9 mouse cellular contexts compared by ENCODE assay signal in genomic region chr3:141466727-141467335, GRCm38 (mm10). TPM values are rescaled to one million over a fixed set of nuclear protein-coding genes. Genes with fewer than 3 reads are reported as not detected.
DNase-seq lines count a peak whose midpoint lies in the region; ATAC-seq lines count a peak whose summit lies in the region.
"Had no signal": no experiment of that assay in that cellular context is flagged by ENCODE, and none has a peak within 500 bp of the region (broad histone marks: within the 10 kb centered on the region; RNA-seq: fewer than 3 reads in every experiment).

No protein-coding gene starts in this region.

- 6% methylated on average over 3 of the region's 3 CpGs for WGBS in limb, embryonic 13.5 days

- peak overlapping the region; percentile 74 for H3K4me3 ChIP-seq in limb, embryonic 13.5 days

- H3K27me3 ChIP-seq in limb, embryonic 13.5 days = peaks cover 17% of the 10 kb centered on the region

- peak overlapping the region; percentile 74 for H3K4me2 ChIP-seq in limb, embryonic 13.5 days (replicated peaks)

- H3K27ac ChIP-seq in limb, embryonic 13.5 days = peak overlapping the region; percentile 77

- H3K36me3 ChIP-seq in limb, embryonic 13.5 days = no peaks in the 10 kb centered on the region

- H3K9me3 ChIP-seq in limb, embryonic 13.5 days = no peaks in the 10 kb centered on the region

- peak overlapping the region; percentile 86 for H3K9ac ChIP-seq in limb, embryonic 13.5 days

- ATAC-seq in limb, embryonic 13.5 days (ENCODE audit: low FRiP score, low read depth) = no peak
- ATAC-seq in inflammation-experienced regulatory T-cells, adult 6 months = no peak

- peaks cover 43% of the 10 kb centered on the region for H3K4me1 ChIP-seq in limb, embryonic 13.5 days

- DNase-seq in cerebellum, adult 8-10 months = peak; percentile 40
- no peak for DNase-seq in cerebellum, adult 9-11 months
- DNase-seq in right cerebral cortex, postnatal 10 days (ENCODE audit: low spot score in 2 of 2) = peak; percentile 27 to 28
- DNase-seq in right cerebral cortex, postnatal 4 days = no peak
- peak; percentile 37 for DNase-seq in yolk sac, embryonic 10.5 days (ENCODE audit: low spot score)
- DNase-seq in spleen, adult 12 weeks (ENCODE audit: low spot score) = no peak

RNA-seq across cellular contexts. Expression of gene Unc5c, which starts 1.8 kb away (rescaled TPM):
- polyA plus RNA-seq in limb, embryonic 13.5 days (2015; fragmentation: Nextera tagmentation; extraction: Ambion mirVana) = 31.5 and 31.6 TPM in 2 replicates
- polyA plus RNA-seq in inflammation-experienced regulatory T-cells, adult 6 months (2017; shearing (Covaris generic)) = not detected
- polyA plus RNA-seq: liver, adult 2 months had no signal

Comparison
In these comparisons a context has a peak if more than half of its experiments do, and no peak if none do; other contexts are left out.
1. DNase-seq: peak in cerebellum, adult 8-10 months (single experiment), right cerebral cortex, postnatal 10 days (2 of 2) and yolk sac, embryonic 10.5 days (single experiment); none in cerebellum, adult 9-11 months (single experiment), right cerebral cortex, postnatal 4 days (single experiment) and spleen, adult 12 weeks (single experiment).
2. RNA of gene Unc5c, which starts 1.8 kb away (polyA plus RNA-seq): 31.5 to 31.6 TPM in limb, embryonic 13.5 days; not detected in inflammation-experienced regulatory T-cells, adult 6 months; every median in the first group is over 10 times any median in the second.